Mouse (Mus musculus) C2C12 (cell line): Measurements from ENCODE around the gene Sh3kbp1. TPM values are rescaled to one million over a fixed set of nuclear protein-coding genes. Genes with fewer than 3 reads are reported as not detected.
"Not testable (repeated sequence)": the region's sequence is repeated elsewhere in the genome, so short reads cannot be mapped to it uniquely, and the experiment has no call there.

Source experiments
- H3K27me3 ChIP-seq: one replicate; pipeline ENCODE4 v1.6.1; 2011; ENCODE audit not compliant: control insufficient read depth, insufficient read depth, insufficient read length
- H3K36me3 ChIP-seq: one replicate; pipeline ENCODE4 v1.6.1; 2011; ENCODE audit not compliant: control insufficient read depth, insufficient read depth
- H3K4me3 ChIP-seq: one replicate; pipeline ENCODE4 v1.5.1; 2011; ENCODE audit warnings: mild to moderate bottlenecking, control low read depth; ENCODE audit not compliant: poor library complexity, insufficient read depth, severe bottlenecking
- H3K79me2 ChIP-seq: one replicate; pipeline ENCODE4 v1.6.1; 2011; ENCODE audit not compliant: control insufficient read depth, insufficient read depth
- H3K79me3 ChIP-seq: one replicate; pipeline ENCODE4 v1.6.1; 2011; ENCODE audit warnings: low read depth, control low read depth
- H3ac ChIP-seq: one replicate; pipeline ENCODE3; 2011; ENCODE audit warnings: low read depth; ENCODE audit not compliant: control insufficient read depth, insufficient read length
- CEBPB ChIP-seq: IDR thresholded peaks from one replicate; pipeline ENCODE4 v1.6.1; 2011; ENCODE audit warnings: low read depth, mild to moderate bottlenecking, control low read depth, moderate library complexity
- CTCF ChIP-seq: IDR thresholded peaks from one replicate; pipeline ENCODE4 v1.5.1; 2011; ENCODE audit not compliant: control insufficient read depth, insufficient read depth, insufficient read length
- FOSL1 ChIP-seq: IDR thresholded peaks from one replicate; pipeline ENCODE4 v1.8.0; 2011; ENCODE audit warnings: mild to moderate bottlenecking, low read length; ENCODE audit not compliant: poor library complexity, insufficient read depth, severe bottlenecking
- MAX ChIP-seq: IDR thresholded peaks from one replicate; pipeline ENCODE4 v1.6.1; 2011; ENCODE audit warnings: mild to moderate bottlenecking, control low read depth
- MYOD1 ChIP-seq: IDR thresholded peaks from one replicate; pipeline ENCODE4 v1.6.1; 2011; ENCODE audit warnings: low read depth; ENCODE audit not compliant: control insufficient read depth, insufficient read length
- MYOG ChIP-seq: IDR thresholded peaks from one replicate; pipeline ENCODE4 v1.6.1; 2011; ENCODE audit not compliant: control insufficient read depth, insufficient read length; ENCODE audit errors: extremely low read depth
- USF1 ChIP-seq: IDR thresholded peaks from one replicate; pipeline ENCODE4 v1.6.1; 2011; ENCODE audit warnings: low read depth, mild to moderate bottlenecking, control low read depth, moderate library complexity
- long read RNA-seq, 2 experiments: library from polyadenylated mRNA; unstranded; transcript quantifications; one replicate each; pipeline ENCODE4 v2.0.0; 2019 to 2020
- polyA plus RNA-seq: library from polyadenylated mRNA; unstranded; fragments of >200 nt; fragmentation: generic; extraction: Trizol; gene quantifications from one replicate; pipeline ENCODE4 v1.2.1, GENCODE M21; 2012; ENCODE audit warnings: missing spikeins

The Sh3kbp1 gene
- 46.2 TPM for polyA plus RNA-seq
- long read RNA-seq, experiment 1, full-length matches to known transcripts = 47 of 96 reads
- long read RNA-seq, experiment 1, partial matches to known transcripts = 23 of 96 reads
- long read RNA-seq, experiment 1, other reads (novel, unspliced or antisense) = 26 of 96 reads
- long read RNA-seq, experiment 2, full-length matches to known transcripts = 385 of 541 reads
- long read RNA-seq, experiment 2, partial matches to known transcripts = 64 of 541 reads
- long read RNA-seq, experiment 2, other reads (novel, unspliced or antisense) = 92 of 541 reads

- Histone ChIP-seq H3K79me3 (peaks cover 13% of the 10 kb centered on the region), H3K79me2 (peaks cover 40% of the 10 kb centered on the region), H3K4me3 (peak within 1 kb of the TSS; percentile 52), H3K36me3 (no peaks in the 10 kb centered on the region), H3ac (peak within 1 kb of the TSS; percentile 98), H3K27me3 (no peaks in the 10 kb centered on the region)
- TF ChIP-seq USF1 = no peak
- TF ChIP-seq CTCF = peak; percentile 68
These were observed at the start of gene Sh3kbp1 for GRCm38 (mm10) chrX:159626907-159627587. Gene Sh3kbp1 (plus strand): TSS chrX:159627272.

- H3K79me2 ChIP-seq, H3K79me3 ChIP-seq, H3ac ChIP-seq, H3K27me3 ChIP-seq, H3K36me3 ChIP-seq, H3K4me3 ChIP-seq: not testable (repeated sequence)
These were observed 42.3 kb upstream of the Sh3kbp1 start for GRCm38 (mm10) chrX:159584738-159585137.

GRCm38 (mm10) chrX:159591633-159592032, 35.4 kb upstream of the Sh3kbp1 start:
- no peak overlapping the region for H3ac ChIP-seq
- H3K79me2 ChIP-seq = no peaks in the 10 kb centered on the region
- no peaks in the 10 kb centered on the region for H3K27me3 ChIP-seq
- no peaks in the 10 kb centered on the region for H3K79me3 ChIP-seq
- TF ChIP-seq MAX = no peak
- no peak for TF ChIP-seq CTCF
- no peak for TF ChIP-seq MYOD1
- TF ChIP-seq MYOG = no peak
- no peak for TF ChIP-seq FOSL1
- TF ChIP-seq USF1 = no peak
- TF ChIP-seq CEBPB = no peak
- H3K36me3 ChIP-seq = no peaks in the 10 kb centered on the region
- no peak overlapping the region for H3K4me3 ChIP-seq

- no peaks in the 10 kb centered on the region for H3K36me3 ChIP-seq
- no peaks in the 10 kb centered on the region for H3K27me3 ChIP-seq
- TF ChIP-seq CEBPB (no peak), MAX (no peak), MYOG (no peak), CTCF (no peak), MYOD1 (no peak), USF1 (no peak), FOSL1 (no peak)
- H3K4me3 ChIP-seq = no peak overlapping the region
- no peaks in the 10 kb centered on the region for H3K79me3 ChIP-seq
- no peak overlapping the region for H3ac ChIP-seq
- no peaks in the 10 kb centered on the region for H3K79me2 ChIP-seq
These were observed 29.6 kb upstream of the Sh3kbp1 start for GRCm38 (mm10) chrX:159597502-159597901.

- TF ChIP-seq MAX = no peak
- TF ChIP-seq CEBPB = no peak
- no peak for TF ChIP-seq MYOG
- TF ChIP-seq FOSL1 = no peak
- no peak for TF ChIP-seq CTCF
- TF ChIP-seq USF1 = no peak
- no peak for TF ChIP-seq MYOD1
- no peaks in the 10 kb centered on the region for H3K27me3 ChIP-seq
- no peaks in the 10 kb centered on the region for H3K79me3 ChIP-seq
These were observed 22.2 kb upstream of the Sh3kbp1 start for GRCm38 (mm10) chrX:159604832-159605231.

GRCm38 (mm10) chrX:159606936-159607335, 20.1 kb upstream of the Sh3kbp1 start:
- TF ChIP-seq FOSL1 (no peak), MYOD1 (no peak), MYOG (no peak), USF1 (no peak), CTCF (no peak), MAX (no peak), CEBPB (no peak)
- no peaks in the 10 kb centered on the region for H3K36me3 ChIP-seq
- no peaks in the 10 kb centered on the region for H3K27me3 ChIP-seq
- H3K4me3 ChIP-seq = no peak overlapping the region
- no peaks in the 10 kb centered on the region for H3K79me2 ChIP-seq
- H3ac ChIP-seq = no peak overlapping the region
- H3K79me3 ChIP-seq = no peaks in the 10 kb centered on the region

More at GRCm38 (mm10) chrX:159604832-159605231, 22.2 kb upstream of the Sh3kbp1 start:
- Histone ChIP-seq H3K4me3 (no peak overlapping the region), H3K36me3 (no peaks in the 10 kb centered on the region), H3K79me2 (no peaks in the 10 kb centered on the region), H3ac (no peak overlapping the region)
